Mouse (Mus musculus) frontal cortex, adult (tissue): Measurements from ENCODE around the gene Slco2b1.
"Not testable (repeated sequence)": the region's sequence is repeated elsewhere in the genome, so short reads cannot be mapped to it uniquely, and the experiment has no call there.

Source experiments
- ATAC-seq: cut with Nextera tagmentation; 2 replicates; pipeline ENCODE4 v1.9.2; 2017; ENCODE audit warnings: mild to moderate bottlenecking, moderate library complexity, mixed read lengths; ENCODE audit not compliant: low TSS enrichment

Gene Slco2b1

GRCm38 (mm10) chr7:99711166-99711565 is at the start of gene Slco2b1:
Slco2b1 (minus strand) TSS chr7:99711340.
- no peak for ATAC-seq

- ATAC-seq = no peak
These were observed 28.1 kb upstream of the Slco2b1 start for GRCm38 (mm10) chr7:99739276-99739675.

- ATAC-seq = not testable (repeated sequence)
These were observed 24.4 kb upstream of the Slco2b1 start for GRCm38 (mm10) chr7:99735491-99735890.

- ATAC-seq = no peak
These were observed 23.5 kb upstream of the Slco2b1 start for GRCm38 (mm10) chr7:99734612-99735011.

- ATAC-seq = no peak
These were observed 18.8 kb upstream of the Slco2b1 start, which contains the start of gene Olfr520 for GRCm38 (mm10) chr7:99729973-99730372. Olfr520 (plus strand) TSS chr7:99730273.

GRCm38 (mm10) chr7:99716536-99716935 is 5.4 kb upstream of the Slco2b1 start:
- ATAC-seq = no peak

- ATAC-seq = no peak
These were observed 1.3 kb upstream of the Slco2b1 start for GRCm38 (mm10) chr7:99712431-99712830.

GRCm38 (mm10) chr7:99710476-99710875 is 664 bp downstream of the Slco2b1 start:
- ATAC-seq = no peak

GRCm38 (mm10) chr7:99709992-99710391 is 1.1 kb downstream of the Slco2b1 start:
- no peak for ATAC-seq

- ATAC-seq = peak; percentile 14; the same call in 1 of the 2 replicates
These were observed 2.4 kb downstream of the Slco2b1 start for GRCm38 (mm10) chr7:99708750-99709149.

- peak; percentile 97 for ATAC-seq
These were observed 2.8 kb downstream of the Slco2b1 start for GRCm38 (mm10) chr7:99708301-99708721.

GRCm38 (mm10) chr7:99707671-99708070 is 3.5 kb downstream of the Slco2b1 start:
- ATAC-seq = no peak

GRCm38 (mm10) chr7:99707038-99707595 is 4.0 kb downstream of the Slco2b1 start:
- ATAC-seq = no peak

- ATAC-seq = no peak
These were observed 4.7 kb downstream of the Slco2b1 start for GRCm38 (mm10) chr7:99706341-99707037.

- ATAC-seq = no peak
These were observed 6.2 kb downstream of the Slco2b1 start for GRCm38 (mm10) chr7:99704736-99705519.

- no peak for ATAC-seq
These were observed 8.9 kb downstream of the Slco2b1 start for GRCm38 (mm10) chr7:99702201-99702600.

GRCm38 (mm10) chr7:99700641-99701040 is 10.5 kb downstream of the Slco2b1 start:
- no peak for ATAC-seq

GRCm38 (mm10) chr7:99699709-99700151 is 11.4 kb downstream of the Slco2b1 start:
- no peak for ATAC-seq

GRCm38 (mm10) chr7:99699106-99699505 is 12.0 kb downstream of the Slco2b1 start:
- no peak for ATAC-seq

- ATAC-seq = no peak
These were observed 12.6 kb downstream of the Slco2b1 start for GRCm38 (mm10) chr7:99698576-99698975.

GRCm38 (mm10) chr7:99695471-99696057 is 15.6 kb downstream of the Slco2b1 start:
- ATAC-seq = no peak

- not testable (repeated sequence) for ATAC-seq
These were observed 16.7 kb downstream of the Slco2b1 start for GRCm38 (mm10) chr7:99694424-99694823.
